Mouse (Mus musculus): ENCODE results near the gene Padi1. TPM values are rescaled to one million over a fixed set of nuclear protein-coding genes. Genes with fewer than 3 reads are reported as not detected.

Padi1 gene
- total RNA-seq, 1 experiment: 0.09 TPM

DNA sequence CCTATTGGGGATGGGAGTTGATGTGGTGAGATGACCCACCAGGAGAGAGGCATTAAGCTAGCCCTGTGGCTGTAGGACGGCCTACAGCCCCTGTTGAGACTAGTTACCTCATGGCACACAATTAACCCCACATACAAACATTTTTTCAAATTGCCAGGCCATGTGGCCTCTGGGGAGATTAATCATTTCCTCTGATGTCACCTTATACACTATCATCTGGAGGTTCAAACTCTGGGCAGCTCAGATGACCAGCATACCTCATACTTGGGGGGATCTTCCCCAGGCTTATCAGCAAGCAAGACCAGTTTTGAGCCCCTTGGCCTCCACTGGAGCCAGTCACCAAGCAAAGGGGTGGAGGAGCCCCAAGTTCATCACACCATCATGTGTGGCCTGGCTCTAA is 2.7 kb downstream of the Padi1 start:
- no peak overlapping the region for H3K4me3 ChIP-seq (ENCODE audit: insufficient read depth in 1 of 2, low read depth in 1 of 2, low read length in 2 of 2, poor library complexity in 1 of 2, severe bottlenecking in 1 of 2)
- DNase-seq (ENCODE audit: low read depth, low spot score): no peak
- H3K9me3 ChIP-seq (ENCODE audit: control insufficient read depth, insufficient read depth, low read depth, low read length): no peaks in the 10 kb centered on the region
- no peaks in the 10 kb centered on the region for H3K36me3 ChIP-seq (ENCODE audit: control insufficient read depth, insufficient read depth, low read length, poor library complexity, severe bottlenecking)
- in situ Hi-C loops (cut with MboI; ENCODE audit: low sequenced_read_pairs in 2 of 2, unreplicated experiment in 2 of 2): no loop called here
- H3K27ac ChIP-seq (ENCODE audit: insufficient read depth, low read depth, low read length, poor library complexity, severe bottlenecking): no peak overlapping the region
- H3K9ac ChIP-seq (ENCODE audit: insufficient read depth, low read depth, low read length, poor library complexity, severe bottlenecking): no peak overlapping the region
- H3K4me1 ChIP-seq (ENCODE audit: control insufficient read depth in 2 of 2, insufficient read depth in 2 of 2, low read length in 2 of 2, poor library complexity in 1 of 2): peaks cover 0 to 4% of the 10 kb centered on the region in 2 experiments; a peak in 1 of 4 replicates
- TF ChIP-seq MAFK (IDR thresholded peaks at IDR 0.05; ENCODE audit: insufficient read depth, low read depth, low read length) (no peak), ZC3H11A (IDR thresholded peaks at IDR 0.05; ENCODE audit: borderline replicate concordance, low read depth, low read length) (no peak), CHD2 (IDR thresholded peaks at IDR 0.05; ENCODE audit: low read depth, low read length) (no peak), HCFC1 (IDR thresholded peaks at IDR 0.05; ENCODE audit: borderline replicate concordance, insufficient read depth, low read length) (no peak), ZNF384 (IDR thresholded peaks at IDR 0.05; ENCODE audit: low read depth, low read length) (no peak)

- Histone ChIP-seq H3K4me3 (ENCODE audit: insufficient read depth in 1 of 2, low read depth in 1 of 2, low read length in 2 of 2, poor library complexity in 1 of 2, severe bottlenecking in 1 of 2) (peak overlapping the region; percentile 39 to 45; a peak in 3 of 4 replicates), H3K9ac (ENCODE audit: insufficient read depth, low read depth, low read length, poor library complexity, severe bottlenecking) (peak overlapping the region; percentile 32; the same call in 1 of the 2 replicates), H3K36me3 (ENCODE audit: control insufficient read depth, insufficient read depth, low read length, poor library complexity, severe bottlenecking) (no peaks in the 10 kb centered on the region), H3K9me3 (ENCODE audit: control insufficient read depth, insufficient read depth, low read depth, low read length) (no peaks in the 10 kb centered on the region), H3K27ac (ENCODE audit: insufficient read depth, low read depth, low read length, poor library complexity, severe bottlenecking) (no peak overlapping the region), H3K4me1 (ENCODE audit: control insufficient read depth in 2 of 2, insufficient read depth in 2 of 2, low read length in 2 of 2, poor library complexity in 1 of 2) (peaks cover 0 to 4% of the 10 kb centered on the region in 2 experiments; a peak in 1 of 4 replicates)
- TF ChIP-seq MAFK (IDR thresholded peaks at IDR 0.05; ENCODE audit: insufficient read depth, low read depth, low read length) (no peak), CHD2 (IDR thresholded peaks at IDR 0.05; ENCODE audit: low read depth, low read length) (0 out of 2 replicates have a peak, but pooled peaks have one; percentile 38), HCFC1 (IDR thresholded peaks at IDR 0.05; ENCODE audit: borderline replicate concordance, insufficient read depth, low read length) (no peak), ZNF384 (IDR thresholded peaks at IDR 0.05; ENCODE audit: low read depth, low read length) (no peak)
- DNase-seq (ENCODE audit: low read depth, low spot score): peak; percentile 86
- in situ Hi-C loops (cut with MboI; ENCODE audit: low sequenced_read_pairs in 2 of 2, unreplicated experiment in 2 of 2): no loop called here
Measured at GRCm38 (mm10) chr4:140837879-140838278, 7.7 kb downstream of the Padi1 start.

- Histone ChIP-seq H3K36me3 (ENCODE audit: control insufficient read depth, insufficient read depth, low read length, poor library complexity, severe bottlenecking) (no peaks in the 10 kb centered on the region), H3K9ac (ENCODE audit: insufficient read depth, low read depth, low read length, poor library complexity, severe bottlenecking) (no peak overlapping the region), H3K9me3 (ENCODE audit: control insufficient read depth, insufficient read depth, low read depth, low read length) (no peaks in the 10 kb centered on the region), H3K27ac (ENCODE audit: insufficient read depth, low read depth, low read length, poor library complexity, severe bottlenecking) (no peak overlapping the region; the same call in 1 of the 2 replicates), H3K4me1 (ENCODE audit: control insufficient read depth in 2 of 2, insufficient read depth in 2 of 2, low read length in 2 of 2, poor library complexity in 1 of 2) (peaks cover 0 to 4% of the 10 kb centered on the region in 2 experiments; a peak in 1 of 4 replicates), H3K4me3 (ENCODE audit: insufficient read depth in 1 of 2, low read depth in 1 of 2, low read length in 2 of 2, poor library complexity in 1 of 2, severe bottlenecking in 1 of 2) (no peak overlapping the region)
- no peak for DNase-seq (ENCODE audit: low read depth, low spot score)
- in situ Hi-C loops (cut with MboI; ENCODE audit: low sequenced_read_pairs in 2 of 2, unreplicated experiment in 2 of 2): no loop called here
- TF ChIP-seq MAFK (IDR thresholded peaks at IDR 0.05; ENCODE audit: insufficient read depth, low read depth, low read length) (no peak), ZC3H11A (IDR thresholded peaks at IDR 0.05; ENCODE audit: borderline replicate concordance, low read depth, low read length) (no peak), HCFC1 (IDR thresholded peaks at IDR 0.05; ENCODE audit: borderline replicate concordance, insufficient read depth, low read length) (no peak), ZNF384 (IDR thresholded peaks at IDR 0.05; ENCODE audit: low read depth, low read length) (no peak), CHD2 (IDR thresholded peaks at IDR 0.05; ENCODE audit: low read depth, low read length) (no peak)
Measured at GRCm38 (mm10) chr4:140836208-140836866, 9.2 kb downstream of the Padi1 start.

GRCm38 (mm10) chr4:140835682-140836081 is 9.9 kb downstream of the Padi1 start:
- Histone ChIP-seq H3K9me3 (ENCODE audit: control insufficient read depth, insufficient read depth, low read depth, low read length) (no peaks in the 10 kb centered on the region), H3K9ac (ENCODE audit: insufficient read depth, low read depth, low read length, poor library complexity, severe bottlenecking) (no peak overlapping the region), H3K36me3 (ENCODE audit: control insufficient read depth, insufficient read depth, low read length, poor library complexity, severe bottlenecking) (no peaks in the 10 kb centered on the region), H3K4me3 (ENCODE audit: insufficient read depth in 1 of 2, low read depth in 1 of 2, low read length in 2 of 2, poor library complexity in 1 of 2, severe bottlenecking in 1 of 2) (no peak overlapping the region), H3K4me1 (ENCODE audit: control insufficient read depth in 2 of 2, insufficient read depth in 2 of 2, low read length in 2 of 2, poor library complexity in 1 of 2) (peaks cover 0 to 4% of the 10 kb centered on the region in 2 experiments; a peak in 1 of 4 replicates), H3K27ac (ENCODE audit: insufficient read depth, low read depth, low read length, poor library complexity, severe bottlenecking) (no peak overlapping the region)
- DNase-seq (ENCODE audit: low read depth, low spot score): peak; percentile 70
- in situ Hi-C loops (cut with MboI; ENCODE audit: low sequenced_read_pairs in 2 of 2, unreplicated experiment in 2 of 2): no loop called here
- TF ChIP-seq MAFK (IDR thresholded peaks at IDR 0.05; ENCODE audit: insufficient read depth, low read depth, low read length) (no peak), ZNF384 (IDR thresholded peaks at IDR 0.05; ENCODE audit: low read depth, low read length) (no peak), HCFC1 (IDR thresholded peaks at IDR 0.05; ENCODE audit: borderline replicate concordance, insufficient read depth, low read length) (no peak), ZC3H11A (IDR thresholded peaks at IDR 0.05; ENCODE audit: borderline replicate concordance, low read depth, low read length) (no peak), CHD2 (IDR thresholded peaks at IDR 0.05; ENCODE audit: low read depth, low read length) (no peak)
